Mouse (Mus musculus) hindbrain, embryonic 10.5 days (tissue): ENCODE data around the gene Disc1. TPM values are rescaled to one million over a fixed set of nuclear protein-coding genes. Genes with fewer than 3 reads are reported as not detected.

ENCODE experiments used
- DNase-seq: peaks from one replicate; pipeline ENCODE4 v3.0.0-alpha.2; 2017; ENCODE audit warnings: low spot score
- H3K27ac ChIP-seq: fragments of 300-500 bp; sonication (generic); 2 replicates; pipeline ENCODE4 v1.5.1; 2016; ENCODE audit warnings: mild to moderate bottlenecking, moderate library complexity
- H3K27me3 ChIP-seq: fragments of 300-500 bp; sonication (generic); 2 replicates; pipeline ENCODE4 v1.6.1; 2016; ENCODE audit warnings: mild to moderate bottlenecking; ENCODE audit not compliant: poor library complexity, insufficient read depth, severe bottlenecking
- H3K36me3 ChIP-seq: fragments of 300-500 bp; sonication (generic); 2 replicates; pipeline ENCODE4 v1.6.1; 2016; ENCODE audit warnings: mild to moderate bottlenecking, moderate library complexity
- H3K4me1 ChIP-seq: fragments of 300-500 bp; sonication (generic); replicated peaks from 2 replicates; pipeline ENCODE4 v1.6.1; 2016; ENCODE audit warnings: mild to moderate bottlenecking
- H3K4me3 ChIP-seq: fragments of 300-500 bp; sonication (generic); 2 replicates; pipeline ENCODE4 v1.5.1; 2016; ENCODE audit warnings: mild to moderate bottlenecking, moderate library complexity
- H3K9me3 ChIP-seq: fragments of 300-500 bp; sonication (generic); 2 replicates; pipeline ENCODE4 v1.6.1; 2016; ENCODE audit warnings: mild to moderate bottlenecking, moderate library complexity
- WGBS: fragments of 180-500 bp; shearing (Covaris S2); methylation state at CpG from one replicate; pipeline ENCODE4 v1.1.7; 2016; 5-methylcytosine and 5-hydroxymethylcytosine counted together
- polyA plus RNA-seq: library from polyadenylated mRNA; unstranded; fragments of >200 nt; fragmentation: Nextera tagmentation; extraction: Ambion mirVana; gene quantifications from 2 replicates; pipeline ENCODE4 v1.2.1, GENCODE M21; 2016

The Disc1 gene
- polyA plus RNA-seq, 1 experiment from 2014 or later, result 2.1 TPM

DNA sequence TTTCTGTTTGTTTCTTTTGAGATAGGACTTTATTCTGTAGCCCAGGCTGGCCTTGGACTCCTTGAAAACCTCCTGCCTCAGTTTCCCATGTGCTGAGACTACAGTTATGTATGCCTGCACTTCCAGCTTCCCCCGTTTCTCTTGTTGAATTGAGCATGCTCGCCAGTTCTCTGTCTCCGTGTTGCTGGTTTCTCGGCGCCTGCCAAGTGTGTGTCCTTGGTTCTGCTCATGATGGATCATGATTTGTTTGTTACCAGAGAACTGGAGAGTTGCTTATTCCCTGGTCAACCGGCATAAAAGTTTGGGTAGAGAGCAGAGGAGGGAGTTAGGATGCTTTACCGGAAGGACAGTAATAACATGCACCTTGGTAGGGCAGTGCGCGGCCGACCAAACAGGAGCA lies 20.1 kb downstream of the Disc1 start:
- DNase-seq, result no peak
- Histone ChIP-seq H3K36me3 (no peaks in the 10 kb centered on the region), H3K27ac (no peak overlapping the region), H3K4me3 (no peak overlapping the region), H3K9me3 (no peaks in the 10 kb centered on the region), H3K4me1 (peaks cover 16% of the 10 kb centered on the region), H3K27me3 (no peaks in the 10 kb centered on the region)
- WGBS, result 93% methylated on average over 10 of the region's 10 CpGs

DNA sequence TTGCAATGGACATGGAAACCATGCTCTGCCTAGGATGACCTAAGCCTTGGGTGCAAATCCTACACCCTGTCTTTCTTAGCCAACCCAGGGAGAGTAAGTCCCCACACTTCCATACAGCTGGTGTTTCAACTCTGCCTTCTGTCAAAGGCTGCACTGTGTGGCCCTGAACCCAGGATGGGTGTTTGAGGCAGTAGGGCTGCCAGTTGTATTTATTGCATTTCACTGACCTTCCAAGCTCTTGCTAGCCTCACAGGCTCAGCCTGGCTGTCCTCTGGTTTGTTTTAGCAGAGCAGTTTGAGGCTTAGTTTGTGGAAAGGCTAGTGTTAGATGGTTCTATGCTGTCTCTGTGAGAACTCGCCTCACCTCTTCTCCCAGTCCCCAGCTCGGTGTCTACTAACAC lies 20.6 kb downstream of the Disc1 start:
- 85% methylated on average over 2 of the region's 2 CpGs for WGBS
- no peaks in the 10 kb centered on the region for H3K27me3 ChIP-seq
- H3K4me3 ChIP-seq, result no peak overlapping the region
- no peaks in the 10 kb centered on the region for H3K9me3 ChIP-seq
- no peaks in the 10 kb centered on the region for H3K36me3 ChIP-seq
- peaks cover 16% of the 10 kb centered on the region for H3K4me1 ChIP-seq
- DNase-seq, result no peak
- H3K27ac ChIP-seq, result 0 out of 2 replicates have a peak overlapping the region, but pooled peaks have one; percentile 40

GRCm38 (mm10) chr8:125075389-125075788 lies 21.4 kb downstream of the Disc1 start:
- Histone ChIP-seq H3K27me3 (no peaks in the 10 kb centered on the region), H3K27ac (no peak overlapping the region), H3K36me3 (no peaks in the 10 kb centered on the region), H3K9me3 (no peaks in the 10 kb centered on the region), H3K4me3 (no peak overlapping the region), H3K4me1 (peaks cover 14% of the 10 kb centered on the region)
- DNase-seq, result no peak
- 79% methylated on average over 4 of the region's 4 CpGs for WGBS

DNA sequence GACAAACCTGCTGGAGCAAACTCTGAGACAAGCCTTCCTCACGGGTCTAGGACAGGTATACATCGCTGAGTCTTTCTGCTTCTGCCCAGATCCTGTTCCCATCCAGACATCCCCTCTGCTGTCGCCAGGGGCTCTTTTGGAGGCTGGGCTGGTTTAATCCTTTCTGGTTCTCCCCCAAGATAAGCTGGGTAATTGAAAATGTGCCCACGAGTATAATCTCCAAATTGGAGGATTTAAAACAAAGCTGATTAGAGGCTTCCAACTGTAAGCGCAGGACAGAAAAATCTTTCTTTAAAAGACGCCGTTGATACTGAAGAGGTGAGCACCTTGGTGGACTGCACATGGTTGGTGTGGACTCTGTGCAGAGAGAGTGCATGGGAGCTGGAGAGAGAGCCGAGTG lies 23.3 kb downstream of the Disc1 start:
- H3K4me1 ChIP-seq, result peaks cover 30% of the 10 kb centered on the region
- no peak for DNase-seq
- H3K36me3 ChIP-seq, result no peaks in the 10 kb centered on the region
- no peak overlapping the region for H3K4me3 ChIP-seq
- 83% methylated on average over 8 of the region's 8 CpGs for WGBS
- H3K27ac ChIP-seq, result no peak overlapping the region
- no peaks in the 10 kb centered on the region for H3K27me3 ChIP-seq
- H3K9me3 ChIP-seq, result no peaks in the 10 kb centered on the region

GRCm38 (mm10) chr8:125078771-125079384 lies 24.9 kb downstream of the Disc1 start:
- no peaks in the 10 kb centered on the region for H3K9me3 ChIP-seq
- H3K4me3 ChIP-seq, result no peak overlapping the region
- no peak for DNase-seq
- H3K36me3 ChIP-seq, result no peaks in the 10 kb centered on the region
- peak overlapping the region; percentile 56; the same call in 1 of the 2 replicates for H3K27ac ChIP-seq
- WGBS, result 64% methylated on average over 9 of the region's 9 CpGs
- peaks cover 30% of the 10 kb centered on the region for H3K4me1 ChIP-seq
- H3K27me3 ChIP-seq, result no peaks in the 10 kb centered on the region

DNA sequence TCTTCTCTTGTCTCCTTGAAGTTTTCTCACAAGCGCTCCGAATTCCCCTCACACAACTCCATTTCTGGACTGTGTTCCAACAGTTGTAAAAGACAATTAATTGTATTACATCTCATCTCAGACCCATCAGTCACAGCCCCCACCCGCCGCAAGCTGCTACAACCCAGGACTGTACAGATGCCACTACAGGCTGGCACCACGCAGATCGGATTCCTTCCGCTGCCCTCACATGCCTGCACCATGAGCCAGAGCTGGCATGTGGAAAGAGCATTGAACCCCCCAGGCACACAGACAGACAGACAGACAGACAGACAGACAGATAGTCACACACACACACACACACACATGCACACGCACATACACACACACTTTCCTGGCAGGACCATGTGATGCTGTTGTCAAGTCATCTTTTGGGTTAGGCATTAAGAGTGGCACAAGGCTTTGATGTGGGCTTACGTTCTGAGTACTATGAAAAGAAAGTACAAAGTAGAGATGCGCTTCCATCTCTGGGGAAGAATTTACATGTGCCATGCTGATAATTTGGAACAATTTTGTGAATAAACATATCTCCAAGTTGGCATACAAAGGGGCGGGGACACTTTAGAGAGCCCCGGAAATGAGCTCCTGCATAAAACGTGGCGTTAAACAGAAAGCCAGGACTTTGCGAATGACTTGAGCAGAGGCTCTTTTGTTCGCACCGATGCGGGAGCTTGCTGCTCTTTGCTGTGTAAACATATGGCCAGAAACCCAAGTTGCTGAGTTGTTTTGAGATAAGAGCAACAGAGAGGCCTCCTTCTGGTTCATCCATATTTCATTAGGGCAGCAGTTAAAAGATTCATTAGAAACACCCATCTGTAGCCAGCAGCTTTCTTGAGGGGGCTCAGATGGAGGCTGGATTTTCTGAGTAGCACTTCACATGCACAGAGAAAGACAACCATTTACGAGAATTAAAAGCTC lies 26.7 kb downstream of the Disc1 start:
- H3K4me1 ChIP-seq, result peaks cover 35% of the 10 kb centered on the region
- H3K9me3 ChIP-seq, result no peaks in the 10 kb centered on the region
- no peak for DNase-seq
- 81% methylated on average over 19 of the region's 19 CpGs for WGBS
- peak overlapping the region; percentile 66 for H3K27ac ChIP-seq
- H3K27me3 ChIP-seq, result no peaks in the 10 kb centered on the region
- H3K4me3 ChIP-seq, result no peak overlapping the region
- no peaks in the 10 kb centered on the region for H3K36me3 ChIP-seq

GRCm38 (mm10) chr8:125083746-125084145 lies 29.8 kb downstream of the Disc1 start:
- DNase-seq, result no peak
- no peaks in the 10 kb centered on the region for H3K9me3 ChIP-seq
- peaks cover 40% of the 10 kb centered on the region for H3K4me1 ChIP-seq
- 83% methylated on average over 4 of the region's 4 CpGs for WGBS
- H3K4me3 ChIP-seq, result no peak overlapping the region
- no peaks in the 10 kb centered on the region for H3K27me3 ChIP-seq
- H3K27ac ChIP-seq, result peak overlapping the region; percentile 60
- no peaks in the 10 kb centered on the region for H3K36me3 ChIP-seq

DNA sequence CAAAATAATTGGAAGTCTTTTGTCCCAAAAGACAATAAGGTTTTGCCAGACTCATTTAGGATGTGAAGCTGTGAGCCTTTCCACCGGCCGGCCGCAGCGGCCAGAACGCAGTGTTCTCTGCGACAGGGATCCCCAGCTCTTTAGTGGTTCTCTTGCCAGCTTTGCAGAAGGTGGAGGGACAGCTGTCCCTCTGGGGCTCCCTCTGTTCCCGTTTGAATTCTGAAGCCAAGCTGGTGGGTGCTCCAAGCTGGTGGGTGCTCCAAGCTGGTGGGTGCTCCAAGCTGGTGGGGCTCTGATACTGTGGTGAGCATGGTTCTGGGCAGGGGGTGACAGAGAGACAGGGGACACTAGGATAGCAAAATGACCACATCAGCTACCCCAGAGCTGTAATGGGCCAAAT lies 30.5 kb downstream of the Disc1 start:
- WGBS, result 79% methylated on average over 7 of the region's 7 CpGs
- H3K9me3 ChIP-seq, result no peaks in the 10 kb centered on the region
- DNase-seq, result no peak
- H3K36me3 ChIP-seq, result no peaks in the 10 kb centered on the region
- peak overlapping the region; percentile 37; the same call in 1 of the 2 replicates for H3K27ac ChIP-seq
- H3K4me3 ChIP-seq, result no peak overlapping the region
- peaks cover 37% of the 10 kb centered on the region for H3K4me1 ChIP-seq
- H3K27me3 ChIP-seq, result no peaks in the 10 kb centered on the region

DNA sequence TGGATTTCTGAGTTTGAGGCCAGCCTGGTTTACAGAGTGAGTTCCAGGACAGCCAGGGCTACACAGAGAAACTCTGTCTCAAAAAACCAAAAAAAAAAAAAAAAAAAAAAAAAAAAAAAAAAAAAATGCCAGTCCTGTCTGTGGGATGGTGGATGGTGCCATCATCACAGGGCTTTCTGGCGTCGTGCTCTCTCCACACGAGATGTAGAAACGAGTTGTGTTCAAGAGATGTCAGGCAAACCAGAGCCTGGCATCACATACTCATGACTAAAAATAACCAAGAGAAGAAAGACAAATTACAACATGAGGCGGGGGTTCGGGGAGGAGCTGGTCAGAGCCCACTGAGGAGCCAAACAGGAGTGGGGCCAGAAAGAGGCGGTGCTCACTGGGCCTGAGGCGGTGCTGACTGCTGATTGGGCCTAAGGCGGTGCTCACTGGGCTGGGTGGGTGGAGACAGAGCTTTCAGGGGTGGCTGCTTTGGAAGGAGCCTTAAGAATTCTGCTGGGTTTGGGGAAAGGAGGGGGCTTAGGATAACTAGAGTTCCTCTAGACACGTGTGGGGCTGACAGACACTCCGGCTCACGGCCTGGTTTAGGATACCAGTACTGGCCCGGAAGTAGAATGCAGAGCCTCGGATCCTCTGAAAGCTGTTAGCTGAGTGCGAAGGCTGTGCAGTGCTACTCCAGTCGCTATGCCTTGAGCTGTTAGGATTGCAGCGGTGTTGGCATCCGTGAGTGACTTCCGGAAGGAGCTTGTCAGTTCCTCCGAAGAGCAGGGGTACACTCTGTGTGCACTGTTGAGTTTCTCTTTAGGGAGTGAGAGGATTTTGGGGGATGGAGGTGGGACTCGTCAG lies 37.1 kb downstream of the Disc1 start:
- H3K4me3 ChIP-seq, result no peak overlapping the region
- WGBS, result 72% methylated on average over 21 of the region's 21 CpGs
- peaks cover 25% of the 10 kb centered on the region for H3K4me1 ChIP-seq
- no peak for DNase-seq
- H3K27me3 ChIP-seq, result no peaks in the 10 kb centered on the region
- H3K27ac ChIP-seq, result peak overlapping the region; percentile 14; the same call in 1 of the 2 replicates
- H3K36me3 ChIP-seq, result no peaks in the 10 kb centered on the region
- H3K9me3 ChIP-seq, result no peaks in the 10 kb centered on the region

GRCm38 (mm10) chr8:125097140-125097539 lies 43.1 kb downstream of the Disc1 start:
- H3K27ac ChIP-seq, result no peak overlapping the region
- 0 out of 2 replicates have a peak, but pooled peaks cover 6% of the 10 kb centered on the region for H3K4me1 ChIP-seq
- H3K9me3 ChIP-seq, result no peaks in the 10 kb centered on the region
- H3K27me3 ChIP-seq, result no peaks in the 10 kb centered on the region
- no peaks in the 10 kb centered on the region for H3K36me3 ChIP-seq
- WGBS, result 83% methylated on average over 3 of the region's 3 CpGs
- no peak overlapping the region for H3K4me3 ChIP-seq
- no peak for DNase-seq

- Histone ChIP-seq H3K4me3 (no peak overlapping the region), H3K36me3 (no peaks in the 10 kb centered on the region), H3K27ac (no peak overlapping the region), H3K27me3 (no peaks in the 10 kb centered on the region), H3K9me3 (no peaks in the 10 kb centered on the region), H3K4me1 (0 out of 2 replicates have a peak, but pooled peaks cover 6% of the 10 kb centered on the region)
- peak; percentile 29 for DNase-seq
- 64% methylated on average over 5 of the region's 5 CpGs for WGBS
Observed at GRCm38 (mm10) chr8:125098050-125098449, 44.1 kb downstream of the Disc1 start.

DNA sequence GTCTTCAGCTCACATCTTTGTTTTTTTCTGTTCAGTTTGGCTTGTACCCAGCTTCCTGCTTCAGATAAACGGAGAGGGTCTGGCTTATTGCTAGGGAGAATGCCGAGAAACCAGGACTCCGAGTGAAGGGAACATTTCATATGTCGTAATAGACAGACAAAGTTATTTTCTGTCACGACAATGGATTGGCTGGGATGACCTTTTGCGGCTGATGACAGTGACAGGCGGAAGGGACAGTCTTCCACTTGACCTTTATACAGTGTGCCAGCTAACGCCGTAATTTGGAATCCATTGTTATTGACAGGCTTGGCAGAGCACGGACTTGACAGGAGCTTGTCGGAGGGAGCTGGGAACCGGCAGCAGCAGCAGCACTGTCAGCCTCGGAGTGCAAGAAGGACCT lies 48.3 kb downstream of the Disc1 start:
- Histone ChIP-seq H3K27me3 (no peaks in the 10 kb centered on the region), H3K9me3 (no peaks in the 10 kb centered on the region), H3K27ac (no peak overlapping the region), H3K36me3 (no peaks in the 10 kb centered on the region), H3K4me1 (no peaks in the 10 kb centered on the region), H3K4me3 (no peak overlapping the region)
- 78% methylated on average over 13 of the region's 13 CpGs for WGBS
- no peak for DNase-seq
